Mouse (Mus musculus): ENCODE results near the gene Acads. TPM values are rescaled to one million over a fixed set of nuclear protein-coding genes. Genes with fewer than 3 reads are reported as not detected.
"Not testable (repeated sequence)": the region's sequence is repeated elsewhere in the genome, so short reads cannot be mapped to it uniquely, and the experiment has no call there.

The Acads gene
- total RNA-seq, 1 experiment from 2014 or later = 15.9 TPM

- ATAC-seq (replicated peaks in 1 of 2; ENCODE audit: insufficient read depth in 1 of 2, low FRiP score in 2 of 2, low TSS enrichment in 1 of 2, low read depth in 1 of 2, poor library complexity in 2 of 2, severe bottlenecking in 2 of 2) = no peak
Observed at GRCm38 (mm10) chr5:115098195-115098594, 21.0 kb downstream of the Acads start, which contains the start of gene Gm10401. Gene Gm10401, minus strand, starts transcription at chr5:115098295.

- no peak for ATAC-seq (replicated peaks in 1 of 2; ENCODE audit: insufficient read depth in 1 of 2, low FRiP score in 2 of 2, low TSS enrichment in 1 of 2, low read depth in 1 of 2, poor library complexity in 2 of 2, severe bottlenecking in 2 of 2)
Observed at GRCm38 (mm10) chr5:115091776-115092175, 27.4 kb downstream of the Acads start.

GRCm38 (mm10) chr5:115091015-115091414, 28.1 kb downstream of the Acads start:
- no peak for ATAC-seq (replicated peaks in 1 of 2; ENCODE audit: insufficient read depth in 1 of 2, low FRiP score in 2 of 2, low TSS enrichment in 1 of 2, low read depth in 1 of 2, poor library complexity in 2 of 2, severe bottlenecking in 2 of 2)

GRCm38 (mm10) chr5:115089592-115090268, 29.4 kb downstream of the Acads start:
- no peak for ATAC-seq (replicated peaks in 1 of 2; ENCODE audit: insufficient read depth in 1 of 2, low FRiP score in 2 of 2, low TSS enrichment in 1 of 2, low read depth in 1 of 2, poor library complexity in 2 of 2, severe bottlenecking in 2 of 2)

- no peak for ATAC-seq (replicated peaks in 1 of 2; ENCODE audit: insufficient read depth in 1 of 2, low FRiP score in 2 of 2, low TSS enrichment in 1 of 2, low read depth in 1 of 2, poor library complexity in 2 of 2, severe bottlenecking in 2 of 2)
Observed at GRCm38 (mm10) chr5:115085675-115086074, 33.5 kb downstream of the Acads start.

GRCm38 (mm10) chr5:115083492-115083891, 35.7 kb downstream of the Acads start:
- no peak for ATAC-seq (replicated peaks in 1 of 2; ENCODE audit: insufficient read depth in 1 of 2, low FRiP score in 2 of 2, low TSS enrichment in 1 of 2, low read depth in 1 of 2, poor library complexity in 2 of 2, severe bottlenecking in 2 of 2)

GRCm38 (mm10) chr5:115081636-115082035, 37.5 kb downstream of the Acads start:
- no peak for ATAC-seq (replicated peaks in 1 of 2; ENCODE audit: insufficient read depth in 1 of 2, low FRiP score in 2 of 2, low TSS enrichment in 1 of 2, low read depth in 1 of 2, poor library complexity in 2 of 2, severe bottlenecking in 2 of 2)

- ATAC-seq (replicated peaks in 1 of 2; ENCODE audit: insufficient read depth in 1 of 2, low FRiP score in 2 of 2, low TSS enrichment in 1 of 2, low read depth in 1 of 2, poor library complexity in 2 of 2, severe bottlenecking in 2 of 2) = peak; percentile 35 to 79; a peak in 2 of 4 replicates
Observed at GRCm38 (mm10) chr5:115076144-115076901, 42.8 kb downstream of the Acads start.

GRCm38 (mm10) chr5:115074749-115075148, 44.4 kb downstream of the Acads start:
- no peak for ATAC-seq (replicated peaks in 1 of 2; ENCODE audit: insufficient read depth in 1 of 2, low FRiP score in 2 of 2, low TSS enrichment in 1 of 2, low read depth in 1 of 2, poor library complexity in 2 of 2, severe bottlenecking in 2 of 2)

- ATAC-seq (replicated peaks in 1 of 2; ENCODE audit: insufficient read depth in 1 of 2, low FRiP score in 2 of 2, low TSS enrichment in 1 of 2, low read depth in 1 of 2, poor library complexity in 2 of 2, severe bottlenecking in 2 of 2) = not testable (repeated sequence)
Observed at GRCm38 (mm10) chr5:115073306-115073705, 45.8 kb downstream of the Acads start.

- peak; percentile 81 to 88 for ATAC-seq (replicated peaks in 1 of 2; ENCODE audit: insufficient read depth in 1 of 2, low FRiP score in 2 of 2, low TSS enrichment in 1 of 2, low read depth in 1 of 2, poor library complexity in 2 of 2, severe bottlenecking in 2 of 2)
Observed at GRCm38 (mm10) chr5:115072143-115072542, 47.0 kb downstream of the Acads start.

- ATAC-seq (replicated peaks in 1 of 2; ENCODE audit: insufficient read depth in 1 of 2, low FRiP score in 2 of 2, low TSS enrichment in 1 of 2, low read depth in 1 of 2, poor library complexity in 2 of 2, severe bottlenecking in 2 of 2) = no peak; a peak in 1 of 4 replicates
Observed at GRCm38 (mm10) chr5:115071096-115071901, 47.8 kb downstream of the Acads start.

- no peak for ATAC-seq (replicated peaks in 1 of 2; ENCODE audit: insufficient read depth in 1 of 2, low FRiP score in 2 of 2, low TSS enrichment in 1 of 2, low read depth in 1 of 2, poor library complexity in 2 of 2, severe bottlenecking in 2 of 2)
Observed at GRCm38 (mm10) chr5:115070457-115070856, 48.7 kb downstream of the Acads start.

GRCm38 (mm10) chr5:115069611-115070010, 49.5 kb downstream of the Acads start:
- no peak for ATAC-seq (replicated peaks in 1 of 2; ENCODE audit: insufficient read depth in 1 of 2, low FRiP score in 2 of 2, low TSS enrichment in 1 of 2, low read depth in 1 of 2, poor library complexity in 2 of 2, severe bottlenecking in 2 of 2)

GRCm38 (mm10) chr5:115068671-115069421, 50.3 kb downstream of the Acads start:
- peak in 1 of 2 experiments; percentile 29; a peak in 2 of 4 replicates for ATAC-seq (replicated peaks in 1 of 2; ENCODE audit: insufficient read depth in 1 of 2, low FRiP score in 2 of 2, low TSS enrichment in 1 of 2, low read depth in 1 of 2, poor library complexity in 2 of 2, severe bottlenecking in 2 of 2)

- ATAC-seq (replicated peaks in 1 of 2; ENCODE audit: insufficient read depth in 1 of 2, low FRiP score in 2 of 2, low TSS enrichment in 1 of 2, low read depth in 1 of 2, poor library complexity in 2 of 2, severe bottlenecking in 2 of 2) = no peak
Observed at GRCm38 (mm10) chr5:115066245-115066644, 52.9 kb downstream of the Acads start.

- no peak for ATAC-seq (replicated peaks in 1 of 2; ENCODE audit: insufficient read depth in 1 of 2, low FRiP score in 2 of 2, low TSS enrichment in 1 of 2, low read depth in 1 of 2, poor library complexity in 2 of 2, severe bottlenecking in 2 of 2)
Observed at GRCm38 (mm10) chr5:115063391-115063790, 55.8 kb downstream of the Acads start.

Data from hematopoietic stem cell, adult 5-6 weeks (primary cell).